Mouse (Mus musculus): ENCODE measurements at regions not wholly inside any gene's neighbourhood (a gene's known extent, or its start where the extent isn't known, plus 50 kb on each side); places are given as distances from the start of the nearest gene placed in this dataset.
A peak's percentile ranks its signal among the peaks of the same experiment; 100 is the strongest.

DNA sequence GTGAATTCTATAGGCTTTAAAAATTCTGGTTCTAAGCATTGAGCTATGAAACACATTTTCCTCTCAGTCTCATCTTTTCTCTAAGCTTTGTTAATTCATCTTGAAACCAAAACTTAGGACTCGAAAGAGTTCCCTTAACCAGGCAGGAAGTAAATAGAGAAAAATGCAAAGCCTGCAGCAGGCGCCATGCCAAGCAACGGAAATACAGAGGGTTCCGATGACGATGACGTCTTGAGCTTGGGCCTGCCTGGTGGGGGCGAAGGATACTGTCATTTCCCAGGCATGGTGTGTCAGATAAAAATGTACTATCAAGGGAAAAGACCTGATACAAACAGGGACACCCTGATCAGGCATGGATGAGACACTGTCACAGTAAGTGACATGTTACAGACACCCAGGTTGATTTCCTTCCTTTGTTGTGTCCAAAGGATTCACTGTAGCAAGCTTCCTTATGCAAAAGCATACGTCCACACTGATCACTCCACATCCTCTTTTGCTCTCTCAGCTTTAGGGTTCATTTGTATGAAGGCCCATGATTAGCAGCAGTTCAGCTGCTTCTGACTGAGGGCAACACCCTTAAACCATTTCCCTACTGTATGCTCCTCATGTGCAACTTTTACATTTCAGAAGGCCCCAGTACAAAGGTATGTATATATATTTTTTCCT is 135.0 kb downstream of the Cemip2 start:
- TF ChIP-seq CTCF (IDR thresholded peaks at IDR 0.05; ENCODE audit: low read depth) = no peak
- TF ChIP-seq EP300 (IDR thresholded peaks at IDR 0.05; ENCODE audit: low read depth) = peak; percentile 63; the same call in 1 of the 2 replicates
- no peaks in the 10 kb centered on the region for H3K9me3 ChIP-seq (replicated peaks; ENCODE audit: control insufficient read depth, low read length)
- ATAC-seq (ENCODE audit: insufficient read depth, low read depth) (peak; percentile 55), DNase-seq (ENCODE audit: low spot score) (peak; percentile 76)
- H3K4me1 ChIP-seq (ENCODE audit: control insufficient read depth, insufficient read depth) = 0 out of 2 replicates have a peak, but pooled peaks cover 5% of the 10 kb centered on the region
- no peak overlapping the region for H3K4me2 ChIP-seq (ENCODE audit: low read depth, low read length)
- H3K27me3 ChIP-seq (ENCODE audit: control insufficient read depth, insufficient read depth, low read length) = no peaks in the 10 kb centered on the region
- H3K4me3 ChIP-seq (ENCODE audit: low read depth, low read length) = no peak overlapping the region
- WGBS = 40% methylated on average over 8 of the region's 8 CpGs
- peak overlapping the region; percentile 84 for H3K27ac ChIP-seq (ENCODE audit: low read depth)
- H3K36me3 ChIP-seq (replicated peaks; ENCODE audit: control insufficient read depth, insufficient read depth, low read length) = no peaks in the 10 kb centered on the region
- H3K9ac ChIP-seq (replicated peaks; ENCODE audit: low read depth, low read length) = no peak overlapping the region

GRCm38 (mm10) chr19:21913748-21914611 is 135.8 kb downstream of the Cemip2 start:
- 41% methylated on average over 9 of the region's 9 CpGs for WGBS
- Histone ChIP-seq H3K4me3 (ENCODE audit: low read depth, low read length) (no peak overlapping the region), H3K27me3 (ENCODE audit: control insufficient read depth, insufficient read depth, low read length) (no peaks in the 10 kb centered on the region), H3K4me1 (ENCODE audit: control insufficient read depth, insufficient read depth) (0 out of 2 replicates have a peak, but pooled peaks cover 5% of the 10 kb centered on the region), H3K36me3 (replicated peaks; ENCODE audit: control insufficient read depth, insufficient read depth, low read length) (no peaks in the 10 kb centered on the region), H3K4me2 (ENCODE audit: low read depth, low read length) (no peak overlapping the region), H3K9me3 (replicated peaks; ENCODE audit: control insufficient read depth, low read length) (no peaks in the 10 kb centered on the region), H3K9ac (replicated peaks; ENCODE audit: low read depth, low read length) (no peak overlapping the region), H3K27ac (ENCODE audit: low read depth) (peak overlapping the region; percentile 84)
- no peak for TF ChIP-seq CTCF (IDR thresholded peaks at IDR 0.05; ENCODE audit: low read depth)
- TF ChIP-seq EP300 (IDR thresholded peaks at IDR 0.05; ENCODE audit: low read depth) = peak; percentile 69; the same call in 1 of the 2 replicates
- peak; percentile 66 for DNase-seq (ENCODE audit: low spot score)
- ATAC-seq (ENCODE audit: insufficient read depth, low read depth) = peak; percentile 83

GRCm38 (mm10) chr19:21914658-21915057 is 136.5 kb downstream of the Cemip2 start:
- Histone ChIP-seq H3K27ac (ENCODE audit: low read depth) (peak overlapping the region; percentile 84), H3K36me3 (replicated peaks; ENCODE audit: control insufficient read depth, insufficient read depth, low read length) (no peaks in the 10 kb centered on the region), H3K4me2 (ENCODE audit: low read depth, low read length) (no peak overlapping the region), H3K4me1 (ENCODE audit: control insufficient read depth, insufficient read depth) (0 out of 2 replicates have a peak, but pooled peaks cover 5% of the 10 kb centered on the region), H3K4me3 (ENCODE audit: low read depth, low read length) (no peak overlapping the region), H3K9ac (replicated peaks; ENCODE audit: low read depth, low read length) (no peak overlapping the region), H3K27me3 (ENCODE audit: control insufficient read depth, insufficient read depth, low read length) (no peaks in the 10 kb centered on the region), H3K9me3 (replicated peaks; ENCODE audit: control insufficient read depth, low read length) (no peaks in the 10 kb centered on the region)
- WGBS = 55% methylated on average over 3 of the region's 3 CpGs
- ATAC-seq (ENCODE audit: insufficient read depth, low read depth) (no peak), DNase-seq (ENCODE audit: low spot score) (no peak)
- no peak for TF ChIP-seq CTCF (IDR thresholded peaks at IDR 0.05; ENCODE audit: low read depth)
- TF ChIP-seq EP300 (IDR thresholded peaks at IDR 0.05; ENCODE audit: low read depth) = no peak

DNA sequence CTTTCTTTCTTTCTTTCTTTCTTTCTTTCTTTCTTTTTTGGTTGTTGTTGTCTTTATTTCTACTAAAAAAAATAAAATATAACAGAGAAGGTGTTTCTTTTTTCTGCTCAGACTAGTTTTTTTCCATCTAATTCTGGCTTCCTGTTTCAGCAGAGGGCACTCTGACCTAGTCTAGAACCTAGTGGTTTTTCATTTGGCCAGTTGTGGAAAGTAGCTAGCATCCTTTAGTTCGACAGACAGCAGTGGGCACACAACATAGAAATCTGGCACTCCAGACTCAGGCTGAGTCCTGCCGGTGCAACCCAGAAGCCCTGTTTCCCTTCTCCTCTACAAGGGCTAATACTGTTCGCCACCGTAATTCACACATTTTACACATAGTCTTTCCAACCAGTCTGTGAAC is 140.0 kb downstream of the Cemip2 start:
- 74% methylated on average over 4 of the region's 4 CpGs for WGBS
- Histone ChIP-seq H3K27me3 (ENCODE audit: control insufficient read depth, insufficient read depth, low read length) (no peaks in the 10 kb centered on the region), H3K27ac (ENCODE audit: low read depth) (no peak overlapping the region), H3K9me3 (replicated peaks; ENCODE audit: control insufficient read depth, low read length) (no peaks in the 10 kb centered on the region), H3K4me2 (ENCODE audit: low read depth, low read length) (no peak overlapping the region), H3K36me3 (replicated peaks; ENCODE audit: control insufficient read depth, insufficient read depth, low read length) (no peaks in the 10 kb centered on the region), H3K4me3 (ENCODE audit: low read depth, low read length) (no peak overlapping the region), H3K4me1 (ENCODE audit: control insufficient read depth, insufficient read depth) (no peaks in the 10 kb centered on the region), H3K9ac (replicated peaks; ENCODE audit: low read depth, low read length) (no peak overlapping the region)
- no peak for ATAC-seq (ENCODE audit: insufficient read depth, low read depth)
- TF ChIP-seq CTCF (IDR thresholded peaks at IDR 0.05; ENCODE audit: low read depth) (no peak), EP300 (IDR thresholded peaks at IDR 0.05; ENCODE audit: low read depth) (no peak)
- no peak for DNase-seq (ENCODE audit: low spot score)

DNA sequence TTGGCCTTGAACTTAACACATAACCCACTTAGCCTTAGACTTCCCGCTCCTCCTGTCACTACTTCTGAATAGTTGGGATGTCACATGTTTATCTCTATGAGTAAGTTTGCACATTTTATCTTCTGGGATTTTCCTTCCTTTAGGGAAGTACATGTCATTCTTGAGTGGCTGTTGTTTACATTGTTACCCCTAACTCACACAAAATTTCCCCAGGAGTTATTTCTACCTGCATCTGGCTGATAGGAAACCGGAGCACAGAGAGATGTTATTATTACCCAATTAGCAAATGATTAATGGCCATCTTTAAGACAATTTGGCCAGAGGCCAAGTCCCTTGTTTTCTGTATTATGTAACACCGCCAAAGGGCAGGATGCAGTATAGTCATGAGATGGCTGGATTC is 140.9 kb downstream of the Cemip2 start:
- DNase-seq (ENCODE audit: low spot score) = no peak
- Histone ChIP-seq H3K36me3 (replicated peaks; ENCODE audit: control insufficient read depth, insufficient read depth, low read length) (no peaks in the 10 kb centered on the region), H3K4me3 (ENCODE audit: low read depth, low read length) (no peak overlapping the region), H3K4me1 (ENCODE audit: control insufficient read depth, insufficient read depth) (no peaks in the 10 kb centered on the region), H3K4me2 (ENCODE audit: low read depth, low read length) (no peak overlapping the region), H3K9me3 (replicated peaks; ENCODE audit: control insufficient read depth, low read length) (no peaks in the 10 kb centered on the region), H3K9ac (replicated peaks; ENCODE audit: low read depth, low read length) (no peak overlapping the region), H3K27me3 (ENCODE audit: control insufficient read depth, insufficient read depth, low read length) (no peaks in the 10 kb centered on the region), H3K27ac (ENCODE audit: low read depth) (no peak overlapping the region)
- TF ChIP-seq EP300 (IDR thresholded peaks at IDR 0.05; ENCODE audit: low read depth) (no peak), CTCF (IDR thresholded peaks at IDR 0.05; ENCODE audit: low read depth) (no peak)
- no peak for ATAC-seq (ENCODE audit: insufficient read depth, low read depth)
- WGBS = 59% methylated on average over 3 of the region's 3 CpGs

Measured in heart, postnatal 0 days (tissue).